Mouse (Mus musculus) kidney, adult 18-20 months (tissue): ENCODE measurements at regions not wholly inside any gene's neighbourhood (a gene's known extent, or its start where the extent isn't known, plus 50 kb on each side); places are given as distances from the start of the nearest gene placed in this dataset.
"Not testable (repeated sequence)": the region's sequence is repeated elsewhere in the genome, so short reads cannot be mapped to it uniquely, and the experiment has no call there.

ENCODE experiments used
- DNase-seq: peaks from one replicate; pipeline ENCODE4 v3.0.0; 2021

DNA sequence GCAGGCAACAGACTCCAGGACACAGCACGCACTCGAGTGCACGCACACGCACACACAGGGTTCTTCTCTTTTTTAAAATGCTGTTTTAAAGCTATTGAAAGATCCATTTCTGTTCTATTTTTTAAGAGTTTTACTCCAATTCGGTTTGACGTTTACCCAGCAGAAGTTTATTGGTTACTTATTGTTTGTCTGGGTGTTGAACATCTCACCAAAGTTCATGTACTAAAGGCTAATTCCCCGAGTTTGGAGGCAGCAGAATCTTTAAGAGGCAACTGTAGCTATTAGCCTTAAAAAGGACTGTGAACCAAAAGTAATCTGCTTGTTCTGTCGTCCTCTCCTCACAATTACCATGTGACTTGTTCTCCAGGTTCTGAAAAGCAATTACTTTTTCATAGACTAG is 263.0 kb upstream of the Nfia start:
- DNase-seq: no peak

DNA sequence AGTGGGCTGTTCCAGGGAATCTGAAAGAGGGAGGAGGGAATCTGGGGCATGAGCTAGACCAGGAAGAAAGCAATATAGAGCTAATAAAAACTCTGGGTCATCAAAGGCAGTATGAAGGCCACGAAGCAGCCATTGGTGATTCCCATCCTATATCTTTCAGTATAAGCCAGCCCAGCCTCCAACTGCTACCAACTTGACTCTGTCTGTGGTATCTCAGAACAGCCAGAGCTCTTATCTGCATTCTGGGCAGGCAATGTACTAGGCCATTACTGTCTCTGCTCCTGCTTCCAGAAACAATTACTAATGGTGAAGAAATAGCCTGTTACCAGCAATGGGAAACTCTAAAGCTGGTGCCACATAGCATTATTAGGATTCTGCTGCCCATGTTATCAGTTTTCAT is 266.8 kb upstream of the Nfia start:
- DNase-seq: no peak

DNA sequence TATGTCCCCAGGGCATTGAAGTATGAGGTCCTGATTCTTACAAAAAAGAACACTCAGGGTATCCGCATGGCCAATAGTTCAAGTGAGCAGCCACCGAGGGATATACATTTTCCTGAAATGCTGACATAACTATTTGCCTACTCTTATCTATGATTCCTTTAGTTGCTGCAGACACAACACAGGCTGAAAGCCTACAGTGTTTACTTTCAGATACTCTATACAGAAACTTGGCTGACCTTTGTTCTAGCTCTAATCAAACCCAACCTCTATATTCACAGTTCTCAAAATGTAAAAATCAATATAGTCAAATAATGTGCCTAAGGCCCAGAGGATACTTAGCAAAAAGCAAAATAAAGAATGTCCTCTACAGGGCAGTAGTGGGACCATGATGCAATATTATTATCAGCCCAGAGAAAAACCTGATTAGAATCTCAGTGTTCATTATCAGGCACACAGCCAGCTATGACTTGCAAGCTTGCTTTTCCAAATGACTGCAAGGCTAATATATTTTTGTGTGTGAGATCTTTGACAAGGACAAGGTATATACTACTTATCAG is 281.2 kb upstream of the Nfia start:
- no peak for DNase-seq

DNA sequence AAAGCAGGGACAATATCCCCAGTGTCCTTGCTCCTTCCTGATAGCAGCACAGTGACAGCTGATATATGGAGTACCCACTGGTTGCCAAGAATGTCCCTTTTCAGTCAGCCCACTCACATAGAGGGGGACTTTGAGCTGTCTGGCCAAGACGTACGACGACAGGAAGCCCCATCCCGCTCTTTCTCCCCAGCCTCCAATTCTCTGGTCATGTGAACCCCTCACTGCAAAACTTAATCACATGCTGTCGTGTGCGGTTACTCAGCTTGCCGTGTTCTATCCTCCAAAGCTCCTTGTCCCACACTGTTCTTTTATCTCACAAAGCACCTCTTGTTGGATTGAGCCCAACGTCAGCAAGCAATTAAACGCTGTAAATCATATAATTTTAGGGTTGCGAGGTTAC is 286.2 kb upstream of the Nfia start:
- DNase-seq: no peak

DNA sequence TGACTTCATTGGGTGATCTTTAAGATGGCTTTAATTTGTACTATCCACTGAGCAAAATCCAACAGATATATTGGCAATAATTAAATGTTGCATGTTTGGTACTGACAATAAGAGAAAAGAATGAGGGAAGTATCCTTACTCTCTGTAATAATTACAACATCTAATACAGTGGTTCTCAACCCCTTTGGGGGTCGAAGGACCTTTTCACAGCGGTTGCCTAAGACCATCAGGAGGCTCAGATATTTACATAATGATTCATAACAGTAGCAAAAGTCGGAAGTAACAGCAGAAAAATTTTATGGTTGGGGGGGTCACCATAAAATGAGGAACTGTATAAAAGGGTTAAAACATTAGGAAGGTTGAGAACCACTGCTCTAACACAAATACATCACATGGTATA is 287.3 kb upstream of the Nfia start:
- DNase-seq: no peak

DNA sequence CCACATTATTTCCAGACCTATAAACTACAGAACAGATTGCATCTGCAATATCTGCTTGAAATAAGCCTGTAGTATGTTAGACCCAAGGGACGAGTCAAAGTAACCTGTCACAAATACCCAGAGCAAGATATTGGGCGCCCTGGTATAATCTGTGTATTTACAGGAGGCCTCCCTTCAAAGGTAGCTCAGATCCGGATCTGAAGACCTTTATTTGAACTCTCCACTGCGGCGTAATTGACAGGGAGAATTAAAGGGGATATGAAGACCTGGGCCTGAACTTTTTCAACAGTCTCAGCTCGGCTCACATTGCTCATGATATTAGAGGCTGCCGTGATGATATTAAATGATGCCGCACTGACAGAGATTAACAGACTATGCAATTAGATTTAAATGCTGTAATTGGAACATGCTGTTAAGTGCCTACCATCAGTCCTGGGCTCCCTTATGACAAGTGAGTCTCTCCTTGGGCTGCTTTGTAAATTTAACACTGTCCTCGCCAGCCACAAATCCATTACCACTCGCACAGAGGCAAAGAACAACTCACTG is 289.8 kb upstream of the Nfia start:
- no peak for DNase-seq

DNA sequence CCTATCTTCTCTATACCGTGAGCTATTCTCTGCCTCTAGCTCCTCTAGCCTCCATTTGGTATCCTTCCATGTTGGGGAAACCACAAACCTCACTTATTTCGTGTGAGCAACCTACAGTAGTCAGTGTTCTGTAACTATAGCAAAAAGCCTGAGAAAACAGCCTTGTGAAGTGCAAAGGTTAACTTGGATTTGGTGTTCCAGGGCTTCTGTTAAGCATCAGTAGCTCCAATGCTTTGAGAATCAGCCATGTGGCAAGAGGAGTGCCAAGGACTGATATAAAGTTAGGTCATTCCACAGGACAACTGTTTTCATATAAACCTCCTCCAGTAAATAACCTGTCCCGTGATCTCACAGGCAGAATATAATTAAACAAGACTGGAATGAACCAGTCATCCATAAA is 290.7 kb upstream of the Nfia start:
- no peak for DNase-seq

DNA sequence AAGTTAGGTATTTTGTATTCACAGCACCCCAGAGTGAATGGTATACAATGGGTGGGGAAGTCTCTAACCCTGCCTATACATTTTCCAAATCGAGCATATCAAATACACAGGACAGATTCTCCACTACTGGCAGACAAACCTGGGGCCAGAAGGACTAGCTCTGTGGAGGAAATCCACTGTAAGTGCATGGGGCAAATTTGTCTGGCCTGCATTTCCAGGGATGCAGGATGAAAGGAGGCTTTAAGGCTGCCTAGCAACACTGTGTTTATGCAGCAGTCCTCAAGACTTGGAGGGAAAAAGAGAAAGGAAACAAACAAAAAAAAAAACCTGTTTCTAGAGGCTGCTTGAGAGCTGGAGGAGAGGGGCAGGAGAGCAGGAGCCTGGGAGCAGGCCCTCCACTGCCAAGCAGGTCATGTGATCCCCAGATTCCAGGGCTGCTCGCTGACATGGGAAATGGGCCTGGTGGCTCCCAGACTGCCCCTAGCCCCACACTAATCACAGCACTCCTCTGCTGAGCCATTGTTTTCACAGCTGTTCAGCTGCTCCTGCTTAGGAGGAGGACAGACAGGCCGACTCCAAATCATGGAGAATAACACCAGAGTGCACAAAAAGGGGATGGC is 293.7 kb upstream of the Gm10192 start:
- DNase-seq: peak; percentile 19

DNA sequence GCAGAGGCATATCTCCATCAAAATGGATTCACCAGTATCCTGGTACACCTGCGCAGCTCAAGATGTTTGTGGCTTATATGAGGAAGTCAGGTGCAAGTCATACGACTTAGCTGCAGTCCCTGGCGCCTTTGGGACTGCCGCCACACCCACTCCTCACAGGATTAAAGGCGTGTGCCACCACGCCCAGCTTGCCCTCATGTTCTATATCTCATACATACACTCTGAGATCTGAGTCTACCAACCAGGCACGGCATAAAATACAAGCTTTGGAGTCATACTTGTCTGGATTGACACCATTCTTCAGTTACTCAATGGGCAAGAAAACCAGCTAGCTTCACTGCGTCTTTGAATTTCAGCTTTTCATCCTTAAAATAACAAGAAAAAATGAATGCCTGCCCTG is 290.5 kb upstream of the Gm10192 start:
- DNase-seq: not testable (repeated sequence)

DNA sequence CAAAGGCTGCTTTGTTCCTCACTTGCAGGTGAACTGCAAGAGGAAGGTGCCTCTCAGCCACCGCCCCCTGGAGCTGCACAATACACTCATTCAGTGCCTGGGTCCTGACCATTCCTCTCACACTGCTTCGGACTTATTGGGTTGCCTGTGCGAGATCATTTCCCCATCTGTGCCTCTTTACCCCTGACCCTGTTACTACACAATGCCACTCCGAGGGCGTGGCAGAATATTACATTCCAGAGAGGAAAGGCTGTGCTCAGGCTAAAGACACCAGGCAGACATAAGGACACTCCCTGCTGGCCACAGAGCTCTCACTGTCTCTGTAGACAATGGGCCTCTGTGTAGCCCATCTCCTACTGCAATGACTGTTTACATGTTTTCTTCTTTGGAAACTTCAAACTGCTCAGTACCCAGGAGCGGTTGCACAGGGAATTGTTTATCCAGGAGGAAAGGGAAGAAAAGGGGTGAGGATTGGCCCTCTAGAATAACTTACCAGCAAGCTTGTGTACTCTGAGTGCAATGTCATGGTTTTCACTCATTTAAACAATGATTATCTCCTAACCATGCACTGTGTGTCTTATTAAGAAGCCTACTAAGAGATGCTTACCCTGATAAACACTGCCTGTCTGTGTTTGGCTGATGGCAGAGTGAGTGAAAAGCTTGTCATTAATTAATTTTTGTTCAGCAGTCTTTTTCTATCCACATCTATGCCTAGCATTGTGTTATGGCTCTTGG is 283.1 kb upstream of the Gm10192 start:
- DNase-seq: no peak

DNA sequence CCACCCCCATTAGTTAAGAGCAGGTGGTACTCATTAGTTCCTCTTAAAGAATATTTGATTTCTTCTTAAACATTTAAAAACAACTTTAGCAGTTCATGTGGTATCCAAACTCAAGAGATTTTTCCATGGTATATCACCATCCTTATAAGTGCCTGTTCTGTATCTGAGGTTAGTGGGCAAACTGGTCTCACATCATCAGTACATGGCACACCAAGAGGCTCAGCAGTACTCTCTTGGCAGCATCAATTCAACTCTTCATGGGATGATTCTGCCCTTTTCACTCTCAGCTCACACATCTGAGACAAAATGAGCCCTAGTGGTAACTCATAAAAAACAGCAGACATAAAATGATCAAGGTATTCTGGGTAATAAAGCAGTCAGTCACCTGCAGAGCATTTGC is 282.6 kb upstream of the Gm10192 start:
- DNase-seq: no peak

DNA sequence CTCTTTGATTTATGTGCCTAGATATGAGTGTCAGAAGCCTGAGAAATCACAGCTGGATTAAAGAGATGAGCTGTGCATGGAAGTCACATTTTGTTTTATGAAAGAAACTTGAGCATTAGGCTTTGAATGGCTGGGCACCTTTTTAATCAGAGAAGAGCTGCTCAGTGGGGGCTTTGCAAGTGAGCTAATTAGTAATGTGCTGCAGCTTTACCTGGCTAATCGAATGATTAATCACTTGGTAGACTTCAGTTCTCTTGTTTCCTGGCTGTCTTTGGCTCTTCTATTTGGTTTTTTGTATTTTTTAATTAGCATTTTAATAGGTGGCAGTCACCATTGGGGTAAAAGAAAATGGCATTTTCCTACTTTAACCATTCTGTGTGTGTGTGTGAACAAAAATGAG is 278.2 kb upstream of the Gm10192 start:
- no peak for DNase-seq

DNA sequence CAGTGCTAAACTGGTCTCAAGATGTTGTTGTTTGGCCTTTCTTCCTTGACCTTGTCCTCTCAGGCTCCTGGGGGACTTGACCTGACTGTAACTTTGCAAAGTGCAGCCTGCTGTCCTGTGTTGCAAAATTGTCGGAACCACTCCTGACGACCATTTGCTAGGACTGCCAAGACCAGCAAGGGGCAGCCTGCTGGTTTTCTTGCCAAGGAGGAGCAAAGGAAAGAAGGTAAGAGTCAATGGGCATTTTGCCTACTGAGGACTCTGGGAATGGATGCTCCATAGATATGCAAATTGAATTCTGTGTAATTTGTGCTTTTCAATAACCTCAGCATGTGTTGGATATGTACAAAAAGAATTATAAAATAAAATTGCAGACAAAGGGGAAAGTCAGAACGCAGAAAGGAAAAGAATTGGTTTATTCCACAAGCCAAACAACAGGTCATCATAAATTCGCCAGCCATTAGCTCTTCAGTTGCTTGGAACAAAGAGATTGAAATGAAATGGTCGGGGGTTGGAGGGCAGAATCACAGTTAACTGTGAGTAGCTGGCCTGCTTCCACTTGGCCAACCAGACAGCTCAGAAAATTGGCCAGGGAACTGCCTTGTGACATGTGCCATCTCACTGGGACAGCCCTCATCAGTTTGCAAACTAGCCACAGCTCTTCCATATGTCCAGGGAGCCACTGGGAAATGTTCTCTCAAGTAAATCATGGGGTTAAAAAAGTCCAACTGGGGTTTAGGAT is 256.5 kb upstream of the Gm10192 start:
- DNase-seq: no peak

DNA sequence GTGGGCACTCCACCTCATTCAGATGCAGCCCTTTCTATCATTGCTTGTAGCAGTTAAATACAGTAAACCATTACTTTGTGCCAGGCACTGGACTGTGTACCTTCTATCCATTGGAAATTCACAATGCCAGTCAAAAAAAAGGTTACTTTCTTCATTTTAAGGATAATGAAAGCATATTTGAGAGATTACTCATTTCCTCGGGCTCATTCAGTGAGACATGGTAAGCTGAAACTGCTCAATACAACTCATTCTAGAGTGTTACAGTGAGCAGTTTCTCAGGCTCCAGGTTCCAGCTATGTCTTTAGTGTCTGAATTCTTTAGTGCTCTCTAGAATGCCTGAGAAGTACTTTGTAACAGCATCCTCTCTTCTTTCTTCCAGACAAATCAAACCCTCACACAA is 249.7 kb upstream of the Gm10192 start:
- DNase-seq: no peak

DNA sequence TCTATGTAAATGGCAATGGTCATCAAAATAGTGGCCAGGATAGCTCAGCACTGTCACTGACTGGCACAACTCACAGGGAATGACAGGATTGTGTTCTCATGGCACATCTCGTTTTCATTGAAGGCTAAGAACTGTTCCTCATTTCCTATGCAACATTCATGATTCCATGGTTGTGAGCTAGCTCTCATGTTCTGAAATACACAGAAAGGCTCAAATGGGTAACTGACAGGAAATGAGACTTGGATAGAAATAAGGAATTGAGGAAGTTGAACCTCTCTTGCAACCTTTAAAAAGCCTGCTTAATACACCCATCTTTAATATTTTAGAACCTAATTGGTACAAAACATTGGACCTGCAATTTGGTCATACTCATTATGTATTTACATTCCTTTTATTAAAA is 249.1 kb upstream of the Gm10192 start:
- DNase-seq: no peak

DNA sequence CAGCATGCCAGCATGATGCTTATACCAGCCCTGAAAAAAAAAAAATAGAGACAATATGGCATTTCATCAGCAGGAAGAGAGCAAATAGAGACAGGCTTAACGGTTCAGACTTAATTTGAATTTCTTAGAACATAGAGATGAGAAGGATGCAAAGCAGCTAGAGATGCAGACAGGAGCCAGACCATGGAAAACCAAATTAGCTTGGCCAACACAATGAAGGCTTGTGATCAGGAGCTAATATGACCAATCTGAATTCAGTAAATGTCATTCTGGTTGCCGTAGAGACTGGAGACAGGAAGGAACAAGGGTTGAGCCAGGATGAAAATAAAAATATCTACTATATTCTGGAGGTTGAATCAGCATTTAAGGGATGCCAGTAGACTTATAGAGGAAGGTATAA is 248.3 kb upstream of the Gm10192 start:
- DNase-seq: no peak

DNA sequence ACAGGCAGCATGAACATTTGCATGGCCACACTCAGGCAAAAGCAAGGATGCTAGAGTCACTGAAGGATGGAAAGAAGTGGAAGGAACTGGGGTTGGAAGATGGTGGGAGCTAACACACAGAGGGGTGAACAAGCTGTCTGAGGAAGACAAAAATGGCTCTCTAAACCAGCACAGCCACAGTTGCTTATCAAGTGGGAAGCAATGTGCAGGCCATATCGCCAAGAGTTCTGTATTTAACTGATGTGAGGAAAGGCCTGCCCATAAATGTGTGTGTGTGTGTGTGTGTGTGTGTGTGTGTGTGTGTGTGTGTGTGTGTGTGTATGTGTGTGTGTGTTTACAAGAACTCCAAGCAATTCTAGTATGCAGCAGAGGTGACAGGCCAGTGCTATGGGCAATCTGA is 236.9 kb upstream of the Gm10192 start:
- no peak for DNase-seq

DNA sequence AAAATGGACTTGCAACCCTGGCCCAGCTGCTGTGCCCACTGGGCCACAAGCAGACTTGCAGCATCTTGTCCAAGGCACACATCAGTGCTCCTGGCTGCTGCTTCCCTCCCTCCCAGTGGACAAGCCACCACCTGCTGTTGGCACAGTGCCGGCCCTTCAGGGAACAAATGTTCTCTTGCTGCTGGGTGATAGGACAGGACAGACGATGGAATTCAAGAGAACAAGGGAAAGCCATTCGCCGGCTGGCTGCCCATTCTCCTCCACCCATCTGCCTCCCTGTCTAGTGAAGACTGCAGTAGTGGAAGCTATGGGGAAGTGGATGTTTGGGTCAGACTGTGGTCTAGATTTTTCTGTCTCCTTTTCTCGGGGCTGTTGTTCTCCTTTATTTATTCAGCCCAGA is 235.7 kb upstream of the Gm10192 start:
- DNase-seq: peak; percentile 28

DNA sequence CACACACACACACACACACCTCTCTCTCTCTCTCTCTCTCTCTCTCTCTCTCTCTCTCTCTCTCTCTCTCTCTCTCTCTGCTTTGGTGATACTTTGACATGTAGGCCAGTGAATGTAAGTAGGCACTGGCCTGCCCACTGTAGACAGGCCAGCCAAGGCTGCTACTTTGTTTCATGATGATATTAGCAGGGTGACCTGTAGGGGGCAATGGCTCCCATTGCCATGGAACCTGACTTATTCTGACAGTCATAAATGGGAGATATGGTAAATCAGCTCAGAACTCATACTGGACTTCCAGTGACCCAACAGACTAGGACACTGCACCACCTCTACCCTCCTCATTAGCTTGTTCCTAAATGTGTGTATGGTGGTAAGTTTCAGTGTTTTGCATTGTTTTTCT is 235.0 kb upstream of the Gm10192 start:
- no peak for DNase-seq

DNA sequence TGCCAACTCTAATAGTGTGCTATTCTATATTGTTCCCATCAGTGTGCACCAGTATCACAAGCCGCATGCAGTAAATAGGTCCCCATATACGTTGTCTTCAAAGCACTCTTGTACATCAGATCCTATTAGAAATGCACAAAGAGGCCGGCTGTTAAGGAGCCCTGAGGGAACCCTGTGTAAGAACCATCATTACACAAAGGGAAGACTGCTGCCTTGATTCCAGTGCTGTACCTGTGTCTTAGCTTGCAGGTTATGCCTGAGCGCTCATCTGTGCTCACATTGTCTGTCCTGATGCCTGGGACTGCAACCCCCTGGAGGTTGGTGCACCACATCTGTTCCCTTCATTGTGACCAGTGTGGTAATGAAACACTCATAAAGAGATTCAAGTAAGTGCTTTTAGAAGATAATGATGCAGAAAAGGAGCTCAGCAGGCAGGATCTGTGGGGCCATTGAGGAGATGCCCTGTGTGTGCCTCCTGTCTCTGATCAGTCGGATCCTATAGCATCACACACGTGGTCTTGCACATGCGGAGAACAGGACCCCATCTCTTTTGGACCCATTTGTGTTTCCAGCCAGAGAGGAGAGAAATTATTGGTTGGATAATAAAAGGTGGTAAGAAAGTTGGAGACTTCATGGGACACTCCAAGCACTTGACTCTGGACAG is 225.8 kb upstream of the Gm10192 start:
- no peak for DNase-seq

DNA sequence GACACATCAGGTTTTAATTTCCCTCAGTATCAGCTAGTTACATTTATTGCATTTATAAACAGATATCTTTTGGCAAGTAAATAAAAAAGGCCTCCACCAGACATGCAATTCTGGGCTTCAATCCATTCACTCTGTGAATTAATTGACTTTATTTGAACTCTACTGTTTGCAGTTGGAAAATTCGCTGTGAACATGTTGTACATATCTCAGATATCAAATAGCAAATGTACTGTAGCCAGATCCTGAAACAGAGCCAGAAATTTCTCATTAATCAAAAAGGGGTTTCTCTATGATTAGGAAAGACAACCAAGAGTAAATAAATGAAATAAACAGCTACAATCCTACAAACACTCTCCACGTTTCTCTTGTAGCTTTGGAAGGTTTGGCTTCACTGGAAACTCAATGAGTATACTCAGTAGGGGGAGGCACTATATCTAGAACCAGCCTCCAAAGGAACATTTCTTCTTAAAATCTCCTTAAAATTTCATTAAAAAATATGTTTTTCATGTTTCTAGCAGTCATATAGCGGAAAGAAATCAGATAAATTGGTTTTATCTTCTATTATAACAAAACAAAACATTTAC is 211.8 kb upstream of the Gm10192 start:
- no peak for DNase-seq

DNA sequence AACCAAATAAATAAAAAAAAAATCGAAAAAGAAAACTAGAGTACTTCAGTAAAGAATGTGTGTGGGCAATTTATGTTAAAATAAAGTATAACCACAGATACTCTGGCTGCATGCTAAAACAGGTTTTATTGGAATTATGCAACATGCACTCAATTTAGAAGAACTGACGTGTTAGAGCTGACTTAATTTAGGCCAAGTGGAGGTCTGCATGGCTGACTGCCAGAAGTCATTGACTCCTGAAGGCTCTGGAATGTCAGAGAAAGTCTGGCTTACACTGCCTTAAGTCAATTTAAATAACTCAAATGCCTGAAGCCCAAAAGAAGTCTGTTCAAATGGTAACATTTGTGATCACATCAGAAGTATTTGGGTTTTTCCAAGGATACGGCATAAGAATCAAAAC is 198.1 kb upstream of the Gm10192 start:
- peak; percentile 31 for DNase-seq
